Mouse (Mus musculus) kidney, postnatal 0 days (tissue): ENCODE data around the gene Dnmt1. TPM values are rescaled to one million over a fixed set of nuclear protein-coding genes. Genes with fewer than 3 reads are reported as not detected.

Experiments
- ATAC-seq: fragments of 200-750 bp; cut with Nextera tagmentation; replicated peaks from 2 replicates; pipeline ENCODE4 v1.8.0; 2017; ENCODE audit warnings: low read depth, moderate number of reproducible peaks, moderate TSS enrichment, moderate library complexity; ENCODE audit not compliant: low FRiP score
- DNase-seq: peaks from one replicate; pipeline ENCODE4 v3.0.0-alpha.2; 2016; ENCODE audit warnings: low spot score
- H3K27ac ChIP-seq: fragments of 300-500 bp; sonication (generic); 2 replicates; pipeline ENCODE4 v1.5.1; 2014; ENCODE audit warnings: mild to moderate bottlenecking
- H3K27me3 ChIP-seq: fragments of 300-500 bp; sonication (generic); 2 replicates; pipeline ENCODE4 v1.6.1; 2014; ENCODE audit warnings: low read length, mixed read lengths; ENCODE audit not compliant: insufficient read depth
- H3K36me3 ChIP-seq: fragments of 300-500 bp; sonication (generic); 2 replicates; pipeline ENCODE4 v1.6.1; 2014; ENCODE audit warnings: low read length, mixed read lengths; ENCODE audit not compliant: insufficient read depth
- H3K4me1 ChIP-seq: fragments of 300-500 bp; sonication (generic); replicated peaks from 2 replicates; pipeline ENCODE4 v1.6.1; 2014; ENCODE audit warnings: antibody characterized with exemption, low read length, mixed read lengths; ENCODE audit not compliant: insufficient read depth
- H3K4me2 ChIP-seq: fragments of 300-500 bp; sonication (generic); 2 replicates; pipeline ENCODE4 v1.6.1; 2014; ENCODE audit warnings: mild to moderate bottlenecking, low read length, moderate library complexity, mixed read lengths
- H3K4me3 ChIP-seq: fragments of 300-500 bp; sonication (generic); replicated peaks from 2 replicates; pipeline ENCODE4 v1.5.1; 2014; ENCODE audit warnings: low read depth, low read length
- H3K9ac ChIP-seq: fragments of 300-500 bp; sonication (generic); 2 replicates; pipeline ENCODE4 v1.6.1; 2014; ENCODE audit warnings: low read depth, low read length
- H3K9me3 ChIP-seq: fragments of 300-500 bp; sonication (generic); replicated peaks from 2 replicates; pipeline ENCODE4 v1.6.1; 2016; ENCODE audit warnings: low read length, inconsistent platforms, mixed read lengths
- CTCF ChIP-seq: IDR thresholded peaks from 2 replicates; pipeline ENCODE4 v1.5.1; 2016; ENCODE audit warnings: antibody characterized with exemption, low read depth, mild to moderate bottlenecking, moderate library complexity
- WGBS: fragments of 180-500 bp; shearing (Covaris S2); extraction: QIAGEN DNeasy Blood & Tissue Kit; methylation state at CpG from one replicate; pipeline ENCODE4 v1.1.7; 2014; 5-methylcytosine and 5-hydroxymethylcytosine counted together
- polyA plus RNA-seq: library from polyadenylated mRNA; unstranded; fragments of >200 nt; fragmentation: Nextera tagmentation; extraction: Ambion mirVana; gene quantifications from 2 replicates; pipeline ENCODE4 v1.2.1, GENCODE M21; 2015

Dnmt1 gene
- polyA plus RNA-seq, 1 experiment from 2014 or later, result 34.1 TPM

DNA sequence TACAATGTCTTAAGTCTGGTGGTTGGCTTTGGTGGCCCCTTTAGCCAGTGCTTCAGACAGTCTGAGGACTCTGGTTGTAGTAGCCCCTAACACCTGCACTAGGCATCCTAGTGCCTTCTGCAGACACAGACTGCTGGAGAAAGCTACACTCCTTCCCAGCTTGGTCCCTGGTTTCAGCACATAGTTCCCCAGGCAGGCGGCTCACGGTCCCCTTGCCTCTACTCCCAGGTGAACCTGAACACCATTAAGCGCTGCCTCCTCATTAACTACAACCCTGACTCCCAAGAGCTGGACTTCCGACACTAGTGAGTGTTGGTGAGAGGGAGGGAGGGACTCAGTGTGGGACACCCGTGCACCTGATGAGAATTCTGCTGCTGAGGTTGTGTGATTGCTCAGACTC is 69.3 kb downstream of the Dnmt1 start:
- Histone ChIP-seq H3K27ac (no peak overlapping the region), H3K9ac (no peak overlapping the region), H3K27me3 (no peaks in the 10 kb centered on the region), H3K4me2 (no peak overlapping the region), H3K36me3 (peaks cover 53% of the 10 kb centered on the region), H3K9me3 (no peaks in the 10 kb centered on the region), H3K4me3 (no peak overlapping the region), H3K4me1 (no peaks in the 10 kb centered on the region)
- ATAC-seq (no peak), DNase-seq (no peak)
- no peak for TF ChIP-seq CTCF
- 91% methylated on average over 5 of the region's 5 CpGs for WGBS

DNA sequence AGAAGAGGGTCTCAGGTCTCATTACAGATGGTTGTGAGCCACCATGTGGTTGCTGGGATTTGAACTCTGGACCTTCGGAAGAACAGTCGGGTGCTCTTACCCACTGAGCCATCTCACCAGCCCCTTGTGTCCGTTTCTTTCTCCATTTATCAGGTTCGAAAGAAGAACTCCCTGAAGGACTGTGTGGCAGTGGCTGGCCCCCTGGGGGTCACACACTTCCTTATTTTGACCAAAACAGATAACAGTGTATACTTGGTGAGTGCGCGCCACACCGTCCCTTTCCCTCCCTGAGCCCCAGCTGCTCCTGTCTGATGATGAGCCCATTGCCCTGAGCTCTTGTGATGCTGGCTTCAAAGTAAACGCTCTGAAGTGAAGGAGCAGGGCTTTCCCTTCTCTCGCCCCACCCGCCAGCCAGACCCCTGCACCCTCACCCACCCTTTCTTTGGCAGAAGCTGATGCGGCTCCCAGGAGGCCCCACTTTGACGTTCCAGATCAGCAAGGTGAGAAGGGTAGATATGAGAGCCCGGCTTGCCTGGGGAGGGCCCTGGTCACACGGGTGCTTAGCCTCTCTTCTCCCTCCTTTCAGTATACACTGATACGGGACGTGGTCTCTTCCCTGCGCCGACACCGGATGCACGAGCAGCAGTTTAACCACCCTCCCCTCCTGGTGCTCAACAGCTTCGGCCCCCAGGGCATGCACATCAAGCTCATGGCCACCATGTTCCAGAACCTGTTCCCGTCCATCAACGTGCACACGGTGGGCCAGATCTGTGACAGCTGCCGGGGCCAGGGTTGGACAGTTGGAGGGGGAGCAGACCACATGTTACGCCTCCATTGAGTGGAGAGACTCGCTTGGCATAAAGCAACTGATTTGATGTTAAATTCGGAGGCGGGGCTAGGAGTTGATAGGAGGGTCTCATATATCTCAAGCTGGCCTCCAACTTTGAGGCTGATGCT is 70.2 kb downstream of the Dnmt1 start:
- WGBS, result 80% methylated on average over 29 of the region's 29 CpGs
- H3K4me1 ChIP-seq, result no peaks in the 10 kb centered on the region
- peak overlapping the region; percentile 64 for H3K4me2 ChIP-seq
- DNase-seq (no peak), ATAC-seq (no peak)
- H3K9ac ChIP-seq, result peak overlapping the region; percentile 28; the same call in 1 of the 2 replicates
- no peak for TF ChIP-seq CTCF
- no peaks in the 10 kb centered on the region for H3K9me3 ChIP-seq
- H3K36me3 ChIP-seq, result peaks cover 44% of the 10 kb centered on the region
- no peaks in the 10 kb centered on the region for H3K27me3 ChIP-seq
- H3K27ac ChIP-seq, result no peak overlapping the region
- H3K4me3 ChIP-seq, result peak overlapping the region; percentile 62; the same call in 1 of the 2 replicates

DNA sequence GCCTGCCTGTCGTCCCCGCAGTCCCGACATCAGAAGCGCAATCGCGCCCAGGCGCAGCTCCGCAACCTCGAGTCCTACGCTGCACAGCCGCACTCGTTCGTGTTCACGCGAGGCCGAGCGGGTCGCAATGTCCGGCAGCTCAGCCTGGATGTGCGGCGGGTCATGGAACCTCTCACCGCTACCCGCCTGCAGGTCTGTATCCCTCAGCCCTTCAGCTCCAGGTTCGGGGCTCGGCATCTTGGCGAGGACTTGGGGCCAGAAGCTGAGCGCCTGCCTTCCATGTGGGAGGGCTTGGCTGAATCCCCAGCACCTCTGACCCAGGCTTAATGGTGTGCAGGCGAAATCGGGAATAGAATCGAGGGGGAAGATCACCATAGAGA is 71.3 kb downstream of the Dnmt1 start:
- Histone ChIP-seq H3K9me3 (no peaks in the 10 kb centered on the region), H3K4me1 (no peaks in the 10 kb centered on the region), H3K4me3 (peak overlapping the region; percentile 62), H3K27ac (peak overlapping the region; percentile 83), H3K27me3 (no peaks in the 10 kb centered on the region), H3K36me3 (peaks cover 33% of the 10 kb centered on the region), H3K9ac (peak overlapping the region; percentile 88), H3K4me2 (peak overlapping the region; percentile 64)
- no peak for TF ChIP-seq CTCF
- peak; percentile 30 for ATAC-seq
- DNase-seq, result peak; percentile 24
- WGBS, result under 1% methylated on average over 27 of the region's 30 CpGs

DNA sequence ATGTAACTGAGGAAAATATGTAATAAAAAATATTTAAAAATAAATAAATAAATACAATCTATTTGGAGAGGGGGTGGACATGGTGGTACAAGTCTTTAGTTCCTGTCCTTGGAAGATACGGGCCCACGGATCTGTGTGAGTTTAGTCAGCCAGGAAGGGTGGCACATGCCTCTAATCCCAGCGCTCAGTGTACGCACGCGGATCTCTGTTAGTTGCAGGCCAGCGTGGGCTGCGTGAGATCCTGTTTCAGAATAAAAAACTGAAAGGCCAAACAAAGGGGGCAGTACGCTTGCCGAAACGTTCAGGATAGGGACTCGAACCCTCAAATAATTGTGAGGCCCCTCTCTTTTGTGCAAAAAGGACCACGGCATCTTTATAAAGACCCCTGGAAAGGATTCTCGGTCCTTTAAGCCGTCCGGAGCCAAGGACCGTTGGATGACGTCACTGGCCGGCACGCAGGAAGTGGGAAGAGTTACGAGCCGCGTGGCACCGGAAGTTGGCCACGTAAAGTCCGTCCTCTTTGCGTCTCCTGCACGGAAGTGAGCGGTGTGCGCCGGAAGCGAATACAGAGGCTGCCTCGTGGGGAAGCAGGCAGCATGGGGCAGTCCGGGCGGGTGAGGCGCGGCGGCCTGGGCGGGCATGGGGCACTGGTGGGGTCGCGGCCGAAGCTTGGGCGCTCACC is 71.8 kb downstream of the Dnmt1 start, which contains the start of gene Ppan:
Gene Ppan, plus strand, starts transcription at position 472 of the 682 bp plus-strand sequence.
- WGBS, result under 1% methylated on average over 36 of the region's 43 CpGs
- Histone ChIP-seq H3K36me3 (peaks cover 28% of the 10 kb centered on the region), H3K4me2 (peak within 1 kb of the TSS; percentile 64), H3K27ac (peak within 1 kb of the TSS; percentile 83), H3K4me3 (peak within 1 kb of the TSS; percentile 62), H3K27me3 (no peaks in the 10 kb centered on the region), H3K9ac (peak within 1 kb of the TSS; percentile 88), H3K9me3 (no peaks in the 10 kb centered on the region), H3K4me1 (no peaks in the 10 kb centered on the region)
- TF ChIP-seq CTCF, result no peak
- peak; percentile 94 for ATAC-seq
- peak; percentile 99 for DNase-seq

DNA sequence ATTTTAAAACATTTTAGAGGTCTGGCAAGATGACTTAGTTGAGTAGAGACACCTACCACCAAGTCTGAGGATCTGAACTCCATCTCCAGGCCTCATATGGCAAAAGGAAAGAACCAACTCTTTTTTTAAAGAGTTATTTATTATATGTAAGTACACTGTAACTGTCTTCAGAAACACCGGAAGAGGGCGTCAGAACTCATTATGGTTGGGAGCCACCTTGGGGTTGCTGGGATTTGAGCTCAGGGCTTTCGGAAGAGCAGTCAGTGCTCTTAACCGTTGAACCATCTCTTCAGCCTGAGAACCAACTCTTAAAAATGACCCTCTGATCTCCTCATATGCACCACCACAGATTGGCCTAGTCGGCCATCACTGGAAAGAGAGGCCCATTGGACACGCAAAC is 72.5 kb downstream of the Dnmt1 start:
- 90% methylated on average over 6 of the region's 6 CpGs for WGBS
- Histone ChIP-seq H3K27ac (no peak overlapping the region), H3K36me3 (peaks cover 26% of the 10 kb centered on the region), H3K4me3 (no peak overlapping the region), H3K9ac (no peak overlapping the region), H3K9me3 (no peaks in the 10 kb centered on the region), H3K27me3 (no peaks in the 10 kb centered on the region), H3K4me1 (no peaks in the 10 kb centered on the region), H3K4me2 (no peak overlapping the region)
- DNase-seq (no peak), ATAC-seq (no peak)
- TF ChIP-seq CTCF, result no peak

DNA sequence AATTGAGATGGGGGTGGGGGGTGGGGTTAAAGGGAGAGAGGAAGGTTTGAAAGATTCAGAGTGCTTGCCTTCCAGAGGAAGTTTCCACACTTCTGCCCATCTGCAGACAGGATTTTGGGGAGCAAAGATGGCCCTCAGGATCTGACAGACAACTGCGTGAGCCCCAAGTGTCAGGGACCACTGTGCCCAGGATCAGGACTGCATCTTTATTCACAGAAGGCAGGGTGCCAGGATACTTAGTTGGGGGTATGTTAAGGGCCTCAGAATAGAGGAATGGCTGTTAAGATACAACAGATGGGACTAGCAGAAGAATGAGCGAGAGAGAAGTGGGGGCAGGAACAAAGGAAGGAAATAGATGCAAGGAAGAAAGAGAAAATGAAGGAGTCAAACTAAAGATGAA is 73.1 kb downstream of the Dnmt1 start:
- H3K4me2 ChIP-seq, result no peak overlapping the region
- ATAC-seq, result no peak
- WGBS, result 92% methylated on average over 2 of the region's 2 CpGs
- H3K36me3 ChIP-seq, result peaks cover 21% of the 10 kb centered on the region
- no peak overlapping the region for H3K4me3 ChIP-seq
- no peak for DNase-seq
- no peaks in the 10 kb centered on the region for H3K4me1 ChIP-seq
- H3K9me3 ChIP-seq, result no peaks in the 10 kb centered on the region
- no peak overlapping the region for H3K27ac ChIP-seq
- TF ChIP-seq CTCF, result no peak
- H3K9ac ChIP-seq, result no peak overlapping the region
- no peaks in the 10 kb centered on the region for H3K27me3 ChIP-seq
